Mouse (Mus musculus): ENCODE results near the gene Dgat2.

Gene Dgat2

GRCm38 (mm10) chr7:99191411-99191810, 8.9 kb upstream of the Dgat2 start:
- DNase-seq: no peak

DNA sequence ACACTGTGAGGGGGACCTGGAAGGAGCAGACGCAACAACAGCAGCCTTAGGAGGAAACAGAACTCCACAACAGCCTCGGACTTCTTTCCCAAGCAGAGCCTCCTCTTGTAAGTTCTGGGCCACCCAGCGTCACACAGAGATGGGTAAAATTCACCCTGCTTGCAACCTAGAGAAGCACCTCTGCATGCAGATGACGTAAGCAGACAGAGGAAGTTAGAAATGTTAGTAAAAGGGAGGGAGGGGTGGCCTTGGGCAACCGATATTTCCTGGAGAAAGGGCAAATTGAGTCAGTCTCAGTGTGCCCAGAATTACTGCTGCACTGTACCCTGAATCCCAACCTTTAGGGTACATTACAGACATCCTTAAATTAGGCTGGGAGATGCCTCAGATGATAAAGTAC, 7.4 kb upstream of the Dgat2 start:
- DNase-seq: no peak

GRCm38 (mm10) chr7:99188630-99189029, 6.1 kb upstream of the Dgat2 start:
- DNase-seq: no peak

DNA sequence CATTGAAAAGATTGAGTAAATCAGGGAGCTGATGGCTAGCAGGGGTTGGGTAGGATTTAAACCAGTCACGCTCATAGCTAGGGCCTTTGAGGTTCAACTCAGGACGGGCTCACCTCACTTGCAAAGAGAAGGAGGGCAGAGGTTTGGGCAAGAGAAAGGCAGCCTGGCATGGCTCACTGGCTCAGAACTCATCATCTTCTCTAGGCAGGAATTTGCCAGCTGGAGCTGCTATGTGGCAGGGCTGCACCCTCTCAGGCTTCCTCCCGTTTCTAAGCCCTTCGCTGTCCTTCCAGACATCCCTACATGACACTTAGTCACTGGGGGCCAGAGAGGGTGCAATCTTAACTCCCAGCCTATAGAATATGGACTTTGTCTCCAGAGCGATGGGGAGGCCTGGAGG, 4.9 kb upstream of the Dgat2 start:
- DNase-seq: no peak

DNA sequence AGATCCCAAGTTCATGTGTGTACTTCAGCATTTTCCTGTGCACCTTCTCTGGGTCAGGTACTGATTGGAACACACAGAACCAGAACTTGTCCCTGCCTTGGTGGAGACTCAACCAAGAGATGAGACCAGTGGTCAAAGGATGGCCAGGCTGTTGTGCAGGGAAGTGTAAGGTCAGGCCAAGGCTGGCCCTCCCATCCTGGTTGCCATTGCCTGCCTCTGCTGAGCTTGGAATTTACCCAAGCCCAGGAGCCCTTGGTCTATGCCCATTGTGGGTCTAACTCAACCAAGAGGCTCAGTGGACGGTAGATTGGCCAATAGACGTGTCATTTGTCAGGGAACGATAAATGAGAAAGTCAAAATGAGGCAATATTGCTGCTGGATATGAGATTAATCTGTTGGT, 2.9 kb upstream of the Dgat2 start:
- DNase-seq: no peak

DNA sequence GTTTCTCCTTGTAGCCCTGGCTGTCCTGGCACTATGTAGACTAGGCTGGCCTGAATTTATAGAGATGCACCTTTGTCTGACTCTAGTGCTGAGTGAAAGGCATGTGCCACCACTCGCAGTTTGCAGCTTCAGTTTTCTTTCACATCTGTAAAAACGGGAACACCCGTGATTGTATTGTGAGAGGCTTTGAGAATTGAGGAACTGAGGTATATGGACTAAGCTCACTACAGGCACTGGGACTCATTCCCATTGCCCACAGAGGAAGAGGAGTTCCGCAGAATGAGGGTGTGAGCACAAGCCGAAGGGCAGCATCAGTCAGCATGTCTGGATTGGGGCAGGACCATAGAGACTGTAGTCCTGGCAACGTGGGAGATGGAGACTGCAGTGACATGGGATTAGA, 1.2 kb upstream of the Dgat2 start:
- no peak for DNase-seq

DNA sequence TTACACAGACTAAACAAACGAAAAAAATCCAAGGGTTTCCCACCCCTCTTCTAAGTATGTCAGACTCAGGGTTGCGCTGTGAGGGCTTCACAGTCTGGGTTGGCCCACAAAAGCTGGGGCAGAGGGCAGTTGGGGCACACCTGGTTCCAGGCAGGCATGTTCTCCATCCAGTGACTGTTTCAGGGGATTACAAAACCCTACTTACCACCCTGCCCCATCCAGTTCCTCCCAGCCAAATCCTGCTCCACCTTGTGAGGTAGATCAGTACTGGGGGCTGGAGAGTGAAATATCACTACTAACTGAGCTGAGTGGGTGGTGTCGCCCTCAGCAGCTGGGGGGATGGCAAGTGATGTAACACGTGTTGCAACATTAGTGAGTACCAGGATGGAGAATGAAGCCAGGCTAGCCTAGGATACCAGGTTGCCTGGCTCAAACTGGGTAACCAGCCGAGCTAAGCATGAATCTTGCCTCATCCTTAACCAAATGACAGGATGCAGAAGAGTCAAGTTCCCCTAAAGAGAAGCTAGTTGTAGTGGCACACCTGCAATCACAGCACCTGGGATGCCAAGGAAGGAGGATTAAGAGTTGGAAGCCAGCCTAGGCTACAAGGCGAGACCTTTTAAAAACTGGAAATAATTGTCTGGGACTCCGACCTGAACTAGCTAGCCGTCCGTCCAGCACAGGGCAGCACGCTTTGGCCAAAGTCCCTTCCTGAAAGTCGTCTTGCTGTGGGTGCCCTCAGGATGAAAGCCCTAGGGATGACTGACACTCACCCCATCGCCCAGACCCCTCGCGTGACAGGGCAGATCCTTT, 694 bp downstream of the Dgat2 start:
- peak; percentile 57 for DNase-seq

DNA sequence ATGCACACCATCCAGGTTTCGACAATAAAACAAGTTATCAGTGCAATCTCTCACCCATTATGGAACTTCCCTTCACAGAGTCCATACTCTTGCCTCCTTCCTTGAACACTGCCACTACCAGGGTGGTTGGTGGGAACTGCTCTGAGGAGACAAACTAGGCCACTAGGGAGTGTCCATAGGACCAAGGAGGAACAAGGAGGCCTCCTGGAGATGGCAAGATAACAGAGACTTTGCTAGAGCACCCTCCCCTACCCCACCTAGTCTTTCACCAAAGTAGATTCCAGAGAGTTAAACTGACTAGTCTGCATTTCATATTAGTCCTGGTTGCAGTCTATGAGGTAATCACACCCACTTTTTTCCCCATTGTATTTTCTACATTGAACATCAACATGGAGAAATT, 2.4 kb downstream of the Dgat2 start:
- no peak for DNase-seq

GRCm38 (mm10) chr7:99179271-99179670, 3.2 kb downstream of the Dgat2 start:
- DNase-seq: no peak

DNA sequence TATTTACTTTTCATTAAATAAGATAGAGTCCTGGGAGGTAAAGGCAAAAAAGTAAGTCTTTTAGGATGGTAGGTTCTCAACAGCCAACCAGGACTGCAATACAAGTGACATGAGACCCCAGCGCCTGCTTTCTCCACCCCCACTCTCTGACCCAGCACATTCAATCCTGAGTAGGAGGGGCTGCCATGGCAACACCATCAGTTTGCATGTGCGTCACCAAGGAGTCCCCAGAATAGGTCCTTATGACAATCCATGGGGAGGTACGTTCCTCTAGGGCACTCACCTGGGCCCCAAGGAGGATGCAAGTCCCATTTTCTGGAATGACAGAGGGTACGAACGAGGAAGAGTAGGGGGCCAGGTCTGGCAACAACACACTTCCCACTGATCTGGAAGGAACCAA, 5.1 kb downstream of the Dgat2 start:
- no peak for DNase-seq

- no peak for DNase-seq
Measured at GRCm38 (mm10) chr7:99175666-99176065, 6.9 kb downstream of the Dgat2 start.

GRCm38 (mm10) chr7:99175118-99175517, 7.4 kb downstream of the Dgat2 start:
- no peak for DNase-seq

DNA sequence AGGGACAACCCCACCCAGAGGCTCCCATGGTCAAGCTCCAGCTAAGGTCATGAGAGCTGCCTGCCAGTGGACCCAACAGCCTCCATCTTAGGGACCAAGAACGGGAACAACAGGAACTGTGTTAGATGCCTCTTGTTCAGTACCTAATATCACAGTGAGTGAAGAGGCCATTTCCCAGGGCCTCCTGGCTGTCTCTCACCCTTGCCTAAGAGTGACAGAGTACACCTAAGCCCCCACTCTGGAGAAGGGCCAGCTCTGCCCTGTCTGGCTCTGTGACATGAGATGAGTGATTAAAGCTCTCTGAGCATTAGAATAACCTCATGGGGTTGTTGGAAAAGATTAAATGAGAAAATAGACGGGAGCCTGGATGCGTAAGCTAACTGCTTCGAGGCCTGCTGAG, 8.5 kb downstream of the Dgat2 start:
- DNase-seq: no peak

GRCm38 (mm10) chr7:99172898-99173297, 9.6 kb downstream of the Dgat2 start:
- no peak for DNase-seq

GRCm38 (mm10) chr7:99171730-99172463, 10.6 kb downstream of the Dgat2 start:
- no peak for DNase-seq

- DNase-seq: no peak
Measured at GRCm38 (mm10) chr7:99170519-99170918, 12.0 kb downstream of the Dgat2 start.

GRCm38 (mm10) chr7:99169717-99170403, 12.7 kb downstream of the Dgat2 start:
- no peak for DNase-seq

DNA sequence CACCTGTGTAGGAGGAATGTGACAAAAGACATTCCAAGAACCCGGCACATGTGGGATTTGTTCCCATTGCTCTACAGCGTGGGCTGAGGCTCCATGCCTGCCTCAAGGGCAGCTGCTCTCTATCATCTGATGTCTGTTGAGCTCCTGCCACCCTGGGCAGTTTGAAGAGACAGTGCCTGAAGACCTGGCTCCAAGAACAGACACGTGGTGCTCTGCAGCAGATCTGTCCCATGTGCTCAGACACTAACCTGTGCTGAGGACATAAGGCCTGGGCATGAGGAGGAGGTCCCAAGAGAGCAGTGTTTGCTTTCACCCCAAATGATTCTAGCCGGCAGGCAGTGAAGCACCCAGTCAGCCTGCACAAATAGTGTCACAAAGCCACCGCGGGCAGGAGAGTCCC, 13.8 kb downstream of the Dgat2 start:
- no peak for DNase-seq

GRCm38 (mm10) chr7:99167939-99168338, 14.6 kb downstream of the Dgat2 start:
- DNase-seq: no peak

DNA sequence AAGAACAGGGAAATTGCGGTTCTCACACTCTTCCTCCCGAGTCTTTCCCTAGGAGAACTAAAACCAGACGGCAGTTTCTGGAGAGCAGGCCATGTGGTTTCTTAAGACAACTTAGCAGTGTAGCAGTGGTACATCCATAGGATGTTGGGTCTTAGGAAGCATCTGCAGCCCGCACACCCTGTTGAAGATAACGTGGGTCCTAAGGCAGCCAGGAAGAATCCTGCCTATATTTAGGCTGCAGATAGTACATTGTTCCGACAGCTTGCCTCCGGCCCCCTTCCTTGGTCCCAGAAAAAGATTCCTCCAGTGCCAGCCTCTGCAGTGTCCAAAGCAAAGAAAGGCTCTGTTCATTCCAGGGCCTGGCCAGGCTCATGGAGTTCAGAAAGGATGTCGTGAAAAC, 16.4 kb downstream of the Dgat2 start:
- DNase-seq: no peak

DNA sequence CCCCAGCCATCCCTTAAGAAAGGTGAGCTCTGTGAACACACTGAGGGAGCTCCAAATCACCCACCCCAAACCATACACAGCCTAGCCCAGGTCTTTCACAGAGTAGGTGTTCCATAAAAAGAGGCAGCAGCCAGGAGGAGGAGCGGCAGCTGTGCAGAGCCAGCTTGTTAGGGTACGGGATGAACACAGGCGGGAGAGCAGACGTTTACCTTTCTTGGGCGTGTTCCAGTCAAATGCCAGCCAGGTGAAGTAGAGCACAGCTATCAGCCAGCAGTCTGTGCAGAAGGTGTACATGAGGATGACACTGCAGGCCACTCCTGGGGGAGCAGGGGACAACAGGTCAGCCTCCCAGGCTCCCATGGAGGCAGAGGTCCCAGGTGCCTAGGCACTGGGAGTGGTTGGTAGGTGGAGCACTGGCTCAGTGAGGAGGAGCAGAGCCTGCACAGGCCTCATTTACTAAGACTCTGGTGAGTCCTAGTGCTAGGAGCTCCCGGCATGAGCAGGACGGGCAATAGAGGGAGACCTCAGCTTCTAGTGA, 17.6 kb downstream of the Dgat2 start:
- no peak for DNase-seq

GRCm38 (mm10) chr7:99162462-99162861, 20.1 kb downstream of the Dgat2 start:
- DNase-seq: no peak

DNA sequence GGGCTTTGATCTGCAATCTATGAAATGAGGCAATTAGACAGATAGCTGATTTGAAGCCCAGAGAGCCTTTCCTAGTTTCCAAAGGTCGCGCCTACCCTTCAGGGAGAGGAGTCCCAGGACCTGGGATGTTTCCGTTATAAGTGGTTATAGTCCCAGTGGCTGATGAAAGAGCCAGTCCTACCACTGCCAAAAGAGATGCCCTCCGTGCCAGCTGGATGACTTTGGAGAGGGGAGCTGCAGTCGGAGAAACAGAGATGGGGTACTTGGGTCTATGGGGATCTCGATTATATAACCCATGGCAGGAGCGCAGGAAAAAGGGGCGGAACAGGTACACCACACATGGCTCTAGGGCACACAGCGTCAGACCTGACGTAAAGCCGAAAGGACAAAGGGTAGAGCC, 20.6 kb downstream of the Dgat2 start:
- DNase-seq: no peak

- DNase-seq: no peak
Measured at GRCm38 (mm10) chr7:99161529-99161928, 21.0 kb downstream of the Dgat2 start.
